Mouse (Mus musculus) embryonic facial prominence, embryonic 14.5 days (tissue): ENCODE data around the gene Lix1l. TPM values are rescaled to one million over a fixed set of nuclear protein-coding genes. Genes with fewer than 3 reads are reported as not detected.

ENCODE experiments used
- ATAC-seq: fragments of 200-750 bp; cut with Nextera tagmentation; 2 replicates; pipeline ENCODE4 v1.8.0; 2017; ENCODE audit warnings: low read depth, moderate number of reproducible peaks, moderate TSS enrichment
- DNase-seq: peaks from one replicate; pipeline ENCODE4 v3.0.0-alpha.2; 2015; ENCODE audit warnings: low spot score
- H3K27ac ChIP-seq: fragments of 300-500 bp; sonication (generic); replicated peaks from 2 replicates; pipeline ENCODE4 v1.5.1; 2014; ENCODE audit warnings: low read depth, mild to moderate bottlenecking, low read length, moderate library complexity
- H3K27me3 ChIP-seq: fragments of 300-500 bp; sonication (generic); replicated peaks from 2 replicates; pipeline ENCODE4 v1.6.1; 2014; ENCODE audit warnings: low read length; ENCODE audit not compliant: control insufficient read depth, insufficient read depth
- H3K36me3 ChIP-seq: fragments of 300-500 bp; sonication (generic); 2 replicates; pipeline ENCODE4 v1.6.1; 2014; ENCODE audit warnings: low read length, mixed read lengths; ENCODE audit not compliant: control insufficient read depth, insufficient read depth
- H3K4me1 ChIP-seq: fragments of 300-500 bp; sonication (generic); 2 replicates; pipeline ENCODE4 v1.6.1; 2014; ENCODE audit warnings: antibody characterized with exemption, low read length; ENCODE audit not compliant: control insufficient read depth, insufficient read depth
- H3K4me2 ChIP-seq: fragments of 300-500 bp; sonication (generic); 2 replicates; pipeline ENCODE4 v1.6.1; 2014; ENCODE audit warnings: low read depth, mild to moderate bottlenecking, low read length, moderate library complexity, mixed read lengths
- H3K4me3 ChIP-seq: fragments of 300-500 bp; sonication (generic); 2 replicates; pipeline ENCODE4 v1.5.1; 2014; ENCODE audit warnings: low read depth, mild to moderate bottlenecking, low read length
- H3K9ac ChIP-seq: fragments of 300-500 bp; sonication (generic); 2 replicates; pipeline ENCODE4 v1.6.1; 2014; ENCODE audit warnings: low read depth, mild to moderate bottlenecking, low read length, moderate library complexity, mixed read lengths
- H3K9me3 ChIP-seq: fragments of 300-500 bp; sonication (generic); 2 replicates; pipeline ENCODE4 v1.6.1; 2016; ENCODE audit warnings: low read length; ENCODE audit not compliant: control insufficient read depth
- WGBS: fragments of 180-500 bp; shearing (Covaris S2); extraction: QIAGEN DNeasy Blood & Tissue Kit; methylation state at CpG from one replicate; pipeline ENCODE4 v1.1.7; 2014; 5-methylcytosine and 5-hydroxymethylcytosine counted together
- polyA plus RNA-seq: library from polyadenylated mRNA; unstranded; fragments of >200 nt; fragmentation: Nextera tagmentation; extraction: Ambion mirVana; gene quantifications from 2 replicates; pipeline ENCODE4 v1.2.1, GENCODE M21; 2014

Lix1l gene
- polyA plus RNA-seq, 1 experiment from 2014 or later = 10.1 TPM

GRCm38 (mm10) chr3:96570643-96571042 is 30.3 kb upstream of the Lix1l start:
- H3K4me3 ChIP-seq = no peak overlapping the region
- H3K27me3 ChIP-seq = no peaks in the 10 kb centered on the region
- no peak overlapping the region for H3K9ac ChIP-seq
- H3K9me3 ChIP-seq = no peaks in the 10 kb centered on the region
- 57% methylated on average over 7 of the region's 7 CpGs for WGBS
- no peaks in the 10 kb centered on the region for H3K36me3 ChIP-seq
- no peak overlapping the region for H3K27ac ChIP-seq
- ATAC-seq (no peak), DNase-seq (no peak)
- no peak overlapping the region for H3K4me2 ChIP-seq
- no peaks in the 10 kb centered on the region for H3K4me1 ChIP-seq

DNA sequence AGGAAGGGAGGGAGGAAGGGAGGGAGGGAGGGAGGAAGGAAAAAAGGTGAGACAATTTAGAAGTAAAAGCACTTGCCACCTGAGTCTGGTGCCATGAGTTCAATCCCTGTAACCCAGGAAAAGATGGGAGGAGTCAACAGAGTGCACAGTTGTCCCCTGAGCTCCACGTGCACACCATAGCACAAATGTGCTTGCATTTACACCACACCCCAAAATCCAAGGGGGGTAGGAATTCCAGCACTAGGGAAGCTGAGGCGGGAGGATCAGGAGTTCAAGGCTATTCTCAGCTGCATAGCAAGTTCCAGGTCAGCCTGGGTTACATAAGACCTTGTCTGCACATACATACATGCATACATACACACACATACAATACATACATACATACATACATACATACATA is 29.6 kb upstream of the Lix1l start:
- Histone ChIP-seq H3K27ac (no peak overlapping the region), H3K4me3 (no peak overlapping the region), H3K27me3 (no peaks in the 10 kb centered on the region), H3K9me3 (no peaks in the 10 kb centered on the region), H3K4me1 (peaks cover 3% of the 10 kb centered on the region; the same call in 1 of the 2 replicates), H3K36me3 (no peaks in the 10 kb centered on the region), H3K4me2 (no peak overlapping the region), H3K9ac (no peak overlapping the region)
- 73% methylated on average over 2 of the region's 2 CpGs for WGBS
- DNase-seq (no peak), ATAC-seq (no peak)

GRCm38 (mm10) chr3:96571896-96572698 is 28.9 kb upstream of the Lix1l start:
- Histone ChIP-seq H3K36me3 (no peaks in the 10 kb centered on the region), H3K4me3 (no peak overlapping the region), H3K4me2 (no peak overlapping the region), H3K27me3 (no peaks in the 10 kb centered on the region), H3K4me1 (peaks cover 5% of the 10 kb centered on the region), H3K9me3 (no peaks in the 10 kb centered on the region), H3K9ac (no peak overlapping the region), H3K27ac (no peak overlapping the region)
- ATAC-seq (no peak), DNase-seq (no peak)
- WGBS = 76% methylated on average over 16 of the region's 16 CpGs

DNA sequence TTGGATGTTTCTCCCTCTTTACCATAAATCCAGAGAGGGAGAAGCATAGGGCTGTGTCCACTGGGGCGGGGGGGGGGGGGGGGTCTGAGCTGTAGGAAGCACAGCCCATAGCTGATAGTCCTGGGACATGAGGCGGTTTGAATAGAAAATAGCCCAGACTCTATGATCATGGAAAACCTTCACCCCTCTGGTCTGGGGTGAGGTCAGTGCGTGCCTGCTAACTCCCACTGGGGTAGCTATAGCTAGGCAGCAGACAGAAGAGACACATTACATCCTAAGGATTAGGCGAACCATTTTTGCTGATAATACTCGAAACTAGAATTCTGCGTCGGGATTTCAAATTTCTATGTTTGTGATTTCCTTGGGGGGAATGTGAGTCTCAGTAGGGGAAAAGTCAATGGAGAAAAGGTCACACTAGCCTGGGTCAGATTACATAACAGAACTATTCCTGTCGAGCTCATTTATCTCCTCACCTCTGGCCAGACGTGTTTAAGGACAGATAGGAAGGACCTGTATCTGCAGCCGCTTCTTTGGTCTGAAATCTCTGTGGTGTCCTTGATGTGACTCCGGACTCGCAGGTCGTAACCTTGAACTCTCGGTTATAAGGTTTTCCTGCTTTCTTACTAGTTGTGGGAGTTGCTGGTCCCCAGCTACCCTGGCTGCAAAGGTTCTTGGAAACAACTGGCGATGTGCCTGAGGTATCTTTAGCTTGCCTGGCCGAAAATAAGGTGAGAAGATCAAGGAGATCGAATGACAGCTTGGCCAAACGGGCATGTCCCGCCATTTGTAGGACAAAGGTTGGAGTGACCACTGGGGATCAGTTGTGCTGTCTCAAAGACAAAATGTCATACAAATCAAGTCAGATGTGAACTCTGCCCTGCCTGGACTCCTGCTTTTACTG is 27.1 kb upstream of the Lix1l start:
- H3K9me3 ChIP-seq = no peaks in the 10 kb centered on the region
- DNase-seq (no peak), ATAC-seq (no peak)
- H3K27me3 ChIP-seq = no peaks in the 10 kb centered on the region
- peaks cover 8% of the 10 kb centered on the region for H3K4me1 ChIP-seq
- H3K4me2 ChIP-seq = no peak overlapping the region
- no peak overlapping the region for H3K4me3 ChIP-seq
- H3K9ac ChIP-seq = no peak overlapping the region
- no peak overlapping the region for H3K27ac ChIP-seq
- no peaks in the 10 kb centered on the region for H3K36me3 ChIP-seq
- WGBS = 61% methylated on average over 18 of the region's 19 CpGs

GRCm38 (mm10) chr3:96575272-96575984 is 25.5 kb upstream of the Lix1l start:
- H3K4me1 ChIP-seq = peaks cover 8% of the 10 kb centered on the region
- WGBS = 85% methylated on average over 8 of the region's 8 CpGs
- peak overlapping the region; percentile 72; the same call in 1 of the 2 replicates for H3K27ac ChIP-seq
- no peak for ATAC-seq
- no peaks in the 10 kb centered on the region for H3K9me3 ChIP-seq
- no peak overlapping the region for H3K4me3 ChIP-seq
- no peak for DNase-seq
- H3K27me3 ChIP-seq = no peaks in the 10 kb centered on the region
- H3K4me2 ChIP-seq = no peak overlapping the region
- H3K9ac ChIP-seq = no peak overlapping the region
- H3K36me3 ChIP-seq = peaks cover 5% of the 10 kb centered on the region; the same call in 1 of the 2 replicates

DNA sequence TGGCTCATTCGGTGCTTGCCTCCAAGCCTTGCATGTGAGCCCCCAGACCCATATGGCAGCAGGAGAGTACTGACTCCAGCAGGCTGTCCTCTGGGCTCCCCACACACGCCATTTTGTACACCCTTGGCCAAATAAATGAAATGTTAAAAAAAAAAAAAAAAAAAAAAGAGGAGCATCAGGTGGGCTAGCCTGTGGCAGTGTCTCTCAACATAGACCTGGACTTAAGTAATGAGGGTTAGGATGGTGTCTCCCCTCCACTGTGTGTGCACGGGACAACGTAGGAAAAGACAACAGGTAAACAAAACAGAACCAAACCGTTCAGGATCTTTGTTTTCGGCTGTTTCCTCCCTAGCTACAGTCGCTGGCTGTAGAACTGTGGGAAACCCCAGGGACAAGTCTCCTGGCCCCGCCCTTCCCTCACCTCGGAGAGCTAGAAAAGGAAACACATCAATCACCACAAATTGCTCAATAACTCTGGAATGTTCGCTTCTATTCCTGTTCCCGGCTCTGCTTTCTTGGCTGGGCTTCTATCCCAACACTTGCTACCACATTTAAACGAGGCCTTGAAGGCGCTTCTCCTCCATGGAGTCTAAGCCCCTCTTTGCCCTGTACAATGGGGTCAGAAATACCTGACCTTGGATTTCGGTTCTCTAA is 24.8 kb upstream of the Lix1l start:
- 38% methylated on average over 14 of the region's 14 CpGs for WGBS
- no peaks in the 10 kb centered on the region for H3K9me3 ChIP-seq
- peak overlapping the region; percentile 3; the same call in 1 of the 2 replicates for H3K4me3 ChIP-seq
- H3K9ac ChIP-seq = no peak overlapping the region
- H3K4me2 ChIP-seq = peak overlapping the region; percentile 41
- H3K27ac ChIP-seq = peak overlapping the region; percentile 72
- DNase-seq = peak; percentile 82
- H3K4me1 ChIP-seq = peaks cover 8% of the 10 kb centered on the region
- peak; percentile 17 for ATAC-seq
- H3K36me3 ChIP-seq = peaks cover 5% of the 10 kb centered on the region; the same call in 1 of the 2 replicates
- H3K27me3 ChIP-seq = no peaks in the 10 kb centered on the region

DNA sequence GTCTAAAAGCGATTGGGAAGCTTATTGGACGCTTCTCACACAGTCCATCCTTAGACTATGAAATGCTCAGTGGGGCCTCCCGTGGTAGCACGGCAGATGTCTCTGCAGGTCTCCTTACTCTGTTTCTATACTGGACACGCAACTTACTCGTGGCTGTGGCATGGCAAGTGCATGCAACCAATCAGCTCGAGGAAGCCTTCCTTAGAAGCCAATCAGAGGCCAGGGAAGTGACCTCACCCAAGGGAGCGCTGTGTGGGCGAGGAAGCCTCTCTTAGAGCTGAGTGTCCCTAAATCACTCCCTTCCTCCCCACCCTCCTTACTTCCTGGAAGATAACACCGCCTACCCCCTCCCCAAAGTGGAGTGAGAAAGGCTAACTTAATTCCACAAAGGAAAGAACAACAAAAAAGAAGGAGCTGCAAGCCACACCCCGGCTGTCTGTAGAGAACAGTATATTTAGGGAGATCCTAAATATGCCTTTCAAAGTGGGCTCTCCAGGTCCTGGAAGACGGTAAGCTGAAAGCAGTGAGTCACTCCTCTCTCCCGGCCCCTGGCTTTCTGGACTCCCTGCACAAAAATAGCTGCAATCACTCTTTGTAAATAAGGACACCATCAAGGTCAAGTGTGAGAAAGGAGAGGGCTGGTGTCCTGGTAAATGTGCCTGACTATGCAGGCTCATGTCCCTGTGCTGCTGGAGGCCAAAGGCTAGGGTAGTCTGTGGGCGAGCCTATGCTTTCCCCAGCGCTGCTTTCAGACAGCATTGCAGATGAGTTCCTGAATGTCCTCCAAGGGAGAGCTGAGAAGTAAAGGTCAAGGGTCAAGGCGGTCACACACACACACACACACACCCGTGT is 24.0 kb upstream of the Lix1l start, which contains the start of gene Gm16253:
Gene Gm16253 (plus strand): TSS at position 295 of the 852 bp plus-strand sequence.
- H3K4me1 ChIP-seq = peaks cover 8% of the 10 kb centered on the region
- 26% methylated on average over 17 of the region's 17 CpGs for WGBS
- H3K4me2 ChIP-seq = peak within 1 kb of the TSS; percentile 41
- H3K4me3 ChIP-seq = peak within 1 kb of the TSS; percentile 3; the same call in 1 of the 2 replicates
- DNase-seq (peak; percentile 97), ATAC-seq (peak; percentile 94)
- peak within 1 kb of the TSS; percentile 72 for H3K27ac ChIP-seq
- H3K9ac ChIP-seq = 0 out of 2 replicates have a peak within 1 kb of the TSS, but pooled peaks have one; percentile 45
- H3K9me3 ChIP-seq = no peaks in the 10 kb centered on the region
- no peaks in the 10 kb centered on the region for H3K27me3 ChIP-seq
- H3K36me3 ChIP-seq = peaks cover 5% of the 10 kb centered on the region; the same call in 1 of the 2 replicates
